Mouse (Mus musculus): Measurements from ENCODE around the gene Osbpl7. TPM values are rescaled to one million over a fixed set of nuclear protein-coding genes. Genes with fewer than 3 reads are reported as not detected.
A peak's percentile ranks its signal among the peaks of the same experiment; 100 is the strongest.

The Osbpl7 gene
- polyA plus RNA-seq, 1 experiment: 1.4 TPM

GRCm38 (mm10) chr11:97066656-97067360 lies 16.4 kb downstream of the Osbpl7 start:
- TF ChIP-seq TCF3 (IDR thresholded peaks at IDR 0.05; ENCODE audit: insufficient read length, low read depth) (no peak), E2F4 (IDR thresholded peaks at IDR 0.05; ENCODE audit: insufficient read depth) (no peak), TCF12 (IDR thresholded peaks at IDR 0.05; ENCODE audit: insufficient read depth, poor library complexity, severe bottlenecking) (no peak), USF1 (IDR thresholded peaks at IDR 0.05; ENCODE audit: low read depth) (no peak), REST (IDR thresholded peaks at IDR 0.05; ENCODE audit: insufficient read depth, insufficient read length) (no peak), SRF (IDR thresholded peaks at IDR 0.05; ENCODE audit: control insufficient read depth, insufficient read length, low read depth) (no peak), POLR2AphosphoS2 (IDR thresholded peaks at IDR 0.05; ENCODE audit: insufficient read length, low read depth) (no peak), MAX (IDR thresholded peaks at IDR 0.05; ENCODE audit: low read depth) (no peak), POLR2A (IDR thresholded peaks at IDR 0.05; ENCODE audit: insufficient read length, low read depth) (no peak), MYOG (IDR thresholded peaks at IDR 0.05; ENCODE audit: control insufficient read depth in 1 of 3, insufficient read depth in 1 of 3, insufficient read length in 2 of 3, low read depth in 2 of 3) (no peak), MYOD1 (IDR thresholded peaks at IDR 0.05; ENCODE audit: control insufficient read depth in 1 of 3, insufficient read length in 2 of 3, low read depth in 2 of 3) (no peak), CEBPB (IDR thresholded peaks at IDR 0.05; ENCODE audit: insufficient read depth, poor library complexity, severe bottlenecking) (no peak)
- H3K4me2 ChIP-seq (ENCODE audit: low read depth): no peak overlapping the region
- no peaks in the 10 kb centered on the region for H3K79me2 ChIP-seq (ENCODE audit: control insufficient read depth, insufficient read depth)
- H3K4me3 ChIP-seq: no peak overlapping the region
- H3K36me3 ChIP-seq (ENCODE audit: control insufficient read depth, insufficient read depth): no peaks in the 10 kb centered on the region
- H3ac ChIP-seq (ENCODE audit: control insufficient read depth, insufficient read length): no peak overlapping the region
- H3K27me3 ChIP-seq (ENCODE audit: control insufficient read depth, insufficient read depth, insufficient read length): no peaks in the 10 kb centered on the region

GRCm38 (mm10) chr11:97069333-97069732 lies 18.9 kb downstream of the Osbpl7 start:
- Histone ChIP-seq H3K4me3 (no peak overlapping the region), H3ac (ENCODE audit: control insufficient read depth, insufficient read length) (no peak overlapping the region), H3K79me2 (ENCODE audit: control insufficient read depth, insufficient read depth) (no peaks in the 10 kb centered on the region), H3K36me3 (ENCODE audit: control insufficient read depth, insufficient read depth) (no peaks in the 10 kb centered on the region), H3K4me2 (ENCODE audit: low read depth) (no peak overlapping the region), H3K27me3 (ENCODE audit: control insufficient read depth, insufficient read depth, insufficient read length) (no peaks in the 10 kb centered on the region)
- TF ChIP-seq REST (IDR thresholded peaks at IDR 0.05; ENCODE audit: insufficient read depth, insufficient read length): no peak
- no peak for TF ChIP-seq TCF12 (IDR thresholded peaks at IDR 0.05; ENCODE audit: insufficient read depth, poor library complexity, severe bottlenecking)
- no peak for TF ChIP-seq POLR2AphosphoS2 (IDR thresholded peaks at IDR 0.05; ENCODE audit: insufficient read length, low read depth)
- TF ChIP-seq CEBPB (IDR thresholded peaks at IDR 0.05; ENCODE audit: insufficient read depth, poor library complexity, severe bottlenecking): no peak
- no peak for TF ChIP-seq POLR2A (IDR thresholded peaks at IDR 0.05; ENCODE audit: insufficient read length, low read depth)
- no peak for TF ChIP-seq E2F4 (IDR thresholded peaks at IDR 0.05; ENCODE audit: insufficient read depth)
- TF ChIP-seq MAX (IDR thresholded peaks at IDR 0.05; ENCODE audit: low read depth): no peak
- TF ChIP-seq TCF3 (IDR thresholded peaks at IDR 0.05; ENCODE audit: insufficient read length, low read depth): no peak
- TF ChIP-seq USF1 (IDR thresholded peaks at IDR 0.05; ENCODE audit: low read depth): no peak

- Histone ChIP-seq H3ac (ENCODE audit: control insufficient read depth, insufficient read length) (no peak overlapping the region), H3K79me2 (ENCODE audit: control insufficient read depth, insufficient read depth) (no peaks in the 10 kb centered on the region), H3K4me2 (ENCODE audit: low read depth) (no peak overlapping the region), H3K27me3 (ENCODE audit: control insufficient read depth, insufficient read depth, insufficient read length) (no peaks in the 10 kb centered on the region), H3K36me3 (ENCODE audit: control insufficient read depth, insufficient read depth) (no peaks in the 10 kb centered on the region), H3K4me3 (no peak overlapping the region)
- TF ChIP-seq MYOD1 (IDR thresholded peaks at IDR 0.05; ENCODE audit: control insufficient read depth in 1 of 3, insufficient read length in 2 of 3, low read depth in 2 of 3): no peak
- no peak for TF ChIP-seq MAX (IDR thresholded peaks at IDR 0.05; ENCODE audit: low read depth)
- no peak for TF ChIP-seq POLR2A (IDR thresholded peaks at IDR 0.05; ENCODE audit: insufficient read length, low read depth)
- TF ChIP-seq CEBPB (IDR thresholded peaks at IDR 0.05; ENCODE audit: insufficient read depth, poor library complexity, severe bottlenecking): no peak
- no peak for TF ChIP-seq USF1 (IDR thresholded peaks at IDR 0.05; ENCODE audit: low read depth)
- no peak for TF ChIP-seq MYOG (IDR thresholded peaks at IDR 0.05; ENCODE audit: control insufficient read depth in 1 of 3, insufficient read depth in 1 of 3, insufficient read length in 2 of 3, low read depth in 2 of 3)
- TF ChIP-seq TCF3 (IDR thresholded peaks at IDR 0.05; ENCODE audit: insufficient read length, low read depth): no peak
- TF ChIP-seq POLR2AphosphoS2 (IDR thresholded peaks at IDR 0.05; ENCODE audit: insufficient read length, low read depth): no peak
Observed at GRCm38 (mm10) chr11:97069770-97070169, 19.3 kb downstream of the Osbpl7 start.

GRCm38 (mm10) chr11:97071129-97071528 lies 20.7 kb downstream of the Osbpl7 start:
- Histone ChIP-seq H3K4me3 (no peak overlapping the region), H3K27me3 (ENCODE audit: control insufficient read depth, insufficient read depth, insufficient read length) (no peaks in the 10 kb centered on the region), H3ac (ENCODE audit: control insufficient read depth, insufficient read length) (no peak overlapping the region), H3K4me2 (ENCODE audit: low read depth) (no peak overlapping the region), H3K79me2 (ENCODE audit: control insufficient read depth, insufficient read depth) (no peaks in the 10 kb centered on the region), H3K36me3 (ENCODE audit: control insufficient read depth, insufficient read depth) (no peaks in the 10 kb centered on the region)
- no peak for TF ChIP-seq TCF12 (IDR thresholded peaks at IDR 0.05; ENCODE audit: insufficient read depth, poor library complexity, severe bottlenecking)
- no peak for TF ChIP-seq POLR2A (IDR thresholded peaks at IDR 0.05; ENCODE audit: insufficient read length, low read depth)
- TF ChIP-seq MYOG (IDR thresholded peaks at IDR 0.05; ENCODE audit: control insufficient read depth in 1 of 3, insufficient read depth in 1 of 3, insufficient read length in 2 of 3, low read depth in 2 of 3): peak in 1 of 3 experiments; percentile 10

- H3K36me3 ChIP-seq (ENCODE audit: control insufficient read depth, insufficient read depth): no peaks in the 10 kb centered on the region
- no peak for TF ChIP-seq MYOG (IDR thresholded peaks at IDR 0.05; ENCODE audit: control insufficient read depth in 1 of 3, insufficient read depth in 1 of 3, insufficient read length in 2 of 3, low read depth in 2 of 3)
Observed at GRCm38 (mm10) chr11:97072533-97072932, 22.1 kb downstream of the Osbpl7 start.

More at GRCm38 (mm10) chr11:97072533-97072932, 22.1 kb downstream of the Osbpl7 start:
- Histone ChIP-seq H3K4me2 (ENCODE audit: low read depth) (no peak overlapping the region), H3ac (ENCODE audit: control insufficient read depth, insufficient read length) (no peak overlapping the region), H3K27me3 (ENCODE audit: control insufficient read depth, insufficient read depth, insufficient read length) (no peaks in the 10 kb centered on the region), H3K4me3 (no peak overlapping the region), H3K79me2 (ENCODE audit: control insufficient read depth, insufficient read depth) (no peaks in the 10 kb centered on the region)

Data from myocyte (in vitro differentiated cells).